Mouse (Mus musculus) right cerebral cortex, postnatal 4 days (tissue): ENCODE data around the gene Trio.

ENCODE experiments used
- DNase-seq: peaks from one replicate; pipeline ENCODE4 v3.0.0-alpha.2; 2022

Gene Trio

GRCm38 (mm10) chr15:27702031-27702971, 323.3 kb downstream of the Trio start:
- no peak for DNase-seq

GRCm38 (mm10) chr15:27697632-27698031, 328.0 kb downstream of the Trio start:
- DNase-seq, result no peak

- DNase-seq, result no peak
Measured at GRCm38 (mm10) chr15:27693235-27693634, 332.4 kb downstream of the Trio start.

DNA sequence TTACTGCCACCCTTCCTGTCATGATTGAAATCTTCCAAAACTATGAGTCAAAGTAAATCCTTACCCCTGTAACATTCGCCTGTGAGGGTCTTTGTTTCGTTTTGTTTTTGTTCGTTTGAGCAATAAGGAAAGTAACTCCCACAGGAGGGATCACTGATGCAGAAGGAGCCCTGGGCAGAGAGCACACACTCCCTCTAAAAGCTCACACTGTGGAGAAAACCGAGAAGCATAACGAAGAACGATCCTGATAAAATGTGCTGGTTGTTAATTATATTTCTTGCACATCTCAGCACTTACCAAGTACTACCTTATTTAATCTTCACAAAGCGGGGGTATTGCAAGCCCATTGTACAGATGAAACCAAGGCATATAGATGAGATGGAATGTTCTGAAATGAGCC, 333.5 kb downstream of the Trio start:
- DNase-seq, result no peak

- no peak for DNase-seq
Measured at GRCm38 (mm10) chr15:27691213-27691612, 334.4 kb downstream of the Trio start.

GRCm38 (mm10) chr15:27688041-27688651, 337.5 kb downstream of the Trio start:
- DNase-seq, result no peak

DNA sequence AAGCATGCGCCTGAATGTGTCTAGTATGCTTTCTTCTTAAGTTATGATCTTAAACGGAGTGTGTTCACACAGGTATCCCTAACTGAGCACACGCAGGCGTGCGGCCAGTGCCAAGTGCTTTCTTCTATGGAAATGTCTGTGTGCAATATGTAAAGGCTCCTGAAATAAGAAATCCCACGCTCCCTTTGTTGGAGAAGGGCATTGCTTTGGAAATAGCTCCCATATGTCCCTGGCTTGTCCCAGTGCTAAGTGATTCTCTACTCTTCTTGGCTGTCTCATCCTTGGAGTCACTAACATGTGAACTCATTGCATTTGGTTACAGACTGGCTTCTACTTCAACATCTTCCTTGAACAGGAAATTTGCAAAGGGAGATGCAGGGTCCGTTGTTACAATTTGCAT, 340.8 kb downstream of the Trio start:
- DNase-seq, result no peak

- DNase-seq, result no peak
Measured at GRCm38 (mm10) chr15:27683206-27683605, 342.4 kb downstream of the Trio start.

- DNase-seq, result no peak
Measured at GRCm38 (mm10) chr15:27682619-27683018, 343.0 kb downstream of the Trio start.

DNA sequence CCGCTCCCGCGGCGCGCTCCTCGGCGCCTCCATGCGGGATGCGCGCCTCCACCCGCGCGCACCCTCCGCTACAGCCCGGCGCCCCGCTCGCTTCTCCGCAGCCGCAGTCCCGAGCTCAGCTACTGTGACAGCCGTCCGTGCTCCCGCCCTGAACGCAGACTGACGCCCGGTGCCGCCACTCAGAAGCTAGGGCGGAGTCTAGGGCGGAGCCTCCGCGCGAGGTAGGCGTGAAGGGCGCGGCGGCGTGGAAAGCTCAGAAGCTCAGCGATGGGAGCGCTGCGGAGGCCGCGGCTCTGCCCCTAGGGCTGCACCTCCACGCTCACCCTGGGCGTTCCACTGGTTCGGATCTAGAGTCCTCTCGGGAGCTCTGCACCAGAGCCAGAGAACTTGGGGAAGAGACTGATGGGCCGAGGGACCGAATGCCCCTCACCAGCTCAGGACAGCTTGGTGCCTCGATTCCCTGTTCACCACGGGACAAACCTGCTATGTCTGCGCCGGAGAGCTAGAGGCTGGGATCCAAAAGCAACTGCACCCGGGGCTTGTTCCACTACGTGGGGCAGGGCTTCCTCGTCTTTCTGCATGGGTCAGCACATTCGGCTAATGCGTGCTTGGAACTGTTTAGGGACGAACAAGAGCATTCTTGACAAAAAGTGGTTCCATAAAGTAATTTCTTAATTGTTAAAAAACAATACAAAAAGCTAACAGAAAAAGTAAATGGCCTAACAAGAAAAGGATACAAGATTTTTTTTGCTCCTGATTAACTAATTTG, 344.0 kb downstream of the Trio start, which contains the start of gene Otulinl:
Gene Otulinl (minus strand): TSS at position 161 of the 769 bp plus-strand sequence.
- DNase-seq, result peak; percentile 94

DNA sequence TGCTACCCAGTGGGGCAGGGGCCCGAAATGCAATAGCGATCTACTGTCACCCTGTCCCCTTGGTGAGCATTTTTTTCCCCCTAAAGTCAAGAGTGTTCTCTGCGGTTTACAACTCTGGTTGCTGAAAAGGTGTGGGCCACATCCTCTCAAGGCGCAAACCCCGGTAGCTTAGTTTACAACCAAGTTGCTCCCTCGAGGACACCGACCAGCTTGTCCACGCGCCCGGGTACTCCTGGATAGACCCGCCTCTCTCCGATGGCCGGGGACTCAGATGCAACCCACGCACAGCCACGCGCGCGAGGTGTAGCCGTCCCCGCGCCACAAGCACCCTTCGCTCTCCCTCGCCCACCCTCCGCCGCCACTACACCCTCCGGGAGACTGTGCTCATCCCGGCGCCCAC, 344.7 kb downstream of the Trio start:
- DNase-seq, result no peak
